Mouse (Mus musculus) small intestine, adult 2 months (tissue): ENCODE measurements around the gene Eci1. TPM values are rescaled to one million over a fixed set of nuclear protein-coding genes. Genes with fewer than 3 reads are reported as not detected.

ENCODE experiments used
- H3K27ac ChIP-seq: fragments of 200-500 bp; 2 replicates; pipeline ENCODE4 v1.5.1; 2012; ENCODE audit warnings: low read depth, low read length, control low read depth, inconsistent platforms; ENCODE audit not compliant: insufficient read depth
- H3K27me3 ChIP-seq: fragments of 200-500 bp; 2 replicates; pipeline ENCODE4 v1.6.1; 2012; ENCODE audit warnings: mild to moderate bottlenecking, moderate library complexity, low read length, inconsistent platforms; ENCODE audit not compliant: control insufficient read depth, insufficient read depth
- H3K36me3 ChIP-seq: fragments of 200-500 bp; 2 replicates; pipeline ENCODE4 v1.6.1; 2012; ENCODE audit warnings: mild to moderate bottlenecking, low read length, control low read depth, inconsistent platforms; ENCODE audit not compliant: control insufficient read depth, insufficient read depth
- H3K4me1 ChIP-seq: fragments of 200-500 bp; 2 replicates; pipeline ENCODE4 v1.6.1; 2012; ENCODE audit warnings: low read length, inconsistent platforms, mixed read lengths; ENCODE audit not compliant: control insufficient read depth, insufficient read depth, insufficient read length
- H3K4me3 ChIP-seq: fragments of 200-500 bp; 2 replicates; pipeline ENCODE4 v1.5.1; 2012; ENCODE audit warnings: low read depth, mild to moderate bottlenecking, control low read depth, inconsistent platforms, low read length, moderate library complexity
- CTCF ChIP-seq: fragments of 200-500 bp; IDR thresholded peaks from 2 replicates; pipeline ENCODE4 v1.5.1; 2012; ENCODE audit warnings: low read depth, mild to moderate bottlenecking, control low read depth, inconsistent platforms, low read length, moderate library complexity, mixed read lengths; ENCODE audit not compliant: insufficient replicate concordance, insufficient read length; ENCODE audit errors: extremely low read depth
- POLR2A ChIP-seq: fragments of 200-500 bp; IDR thresholded peaks from 2 replicates; pipeline ENCODE4 v1.6.1; 2012; ENCODE audit warnings: low read depth, mild to moderate bottlenecking, control low read depth, inconsistent platforms, low read length, moderate library complexity
- WGBS: fragments of 180-500 bp; shearing (Covaris S2); methylation state at CpG from one replicate; pipeline ENCODE4 v1.1.7; 2018; 5-methylcytosine and 5-hydroxymethylcytosine counted together
- polyA plus RNA-seq: library from polyadenylated mRNA; depleted of rRNA; stranded (reverse); fragments of >200 nt; gene quantifications from 2 replicates; pipeline ENCODE4 v1.2.3, GENCODE M21; 2012

The Eci1 gene
- polyA plus RNA-seq, 1 experiment = 97.7 TPM

DNA sequence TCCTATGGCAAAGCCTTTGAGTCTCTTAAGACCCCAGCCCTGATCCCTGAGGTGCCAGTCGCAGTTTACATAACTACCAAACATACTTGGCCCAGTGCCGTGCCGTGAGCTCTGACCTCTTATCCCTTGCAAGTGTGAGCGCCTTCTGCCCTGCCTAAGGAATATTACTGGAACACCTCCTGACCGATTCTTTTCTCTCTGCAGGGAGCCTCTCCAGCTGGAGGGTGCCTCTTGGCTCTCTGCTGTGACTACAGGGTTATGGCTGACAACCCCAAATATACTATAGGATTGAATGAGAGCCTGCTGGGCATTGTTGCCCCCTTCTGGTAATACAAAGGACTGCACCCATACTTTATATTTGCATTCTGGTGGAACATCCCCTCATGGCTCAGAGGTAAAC, 10.6 kb downstream of the Eci1 start:
- H3K4me1 ChIP-seq = no peaks in the 10 kb centered on the region
- WGBS = 78% methylated on average over 5 of the region's 5 CpGs
- H3K27ac ChIP-seq = no peak overlapping the region
- H3K36me3 ChIP-seq = peaks cover 60% of the 10 kb centered on the region
- TF ChIP-seq POLR2A (no peak), CTCF (peak; percentile 49; the same call in 1 of the 2 replicates)
- no peak overlapping the region for H3K4me3 ChIP-seq
- H3K27me3 ChIP-seq = no peaks in the 10 kb centered on the region

DNA sequence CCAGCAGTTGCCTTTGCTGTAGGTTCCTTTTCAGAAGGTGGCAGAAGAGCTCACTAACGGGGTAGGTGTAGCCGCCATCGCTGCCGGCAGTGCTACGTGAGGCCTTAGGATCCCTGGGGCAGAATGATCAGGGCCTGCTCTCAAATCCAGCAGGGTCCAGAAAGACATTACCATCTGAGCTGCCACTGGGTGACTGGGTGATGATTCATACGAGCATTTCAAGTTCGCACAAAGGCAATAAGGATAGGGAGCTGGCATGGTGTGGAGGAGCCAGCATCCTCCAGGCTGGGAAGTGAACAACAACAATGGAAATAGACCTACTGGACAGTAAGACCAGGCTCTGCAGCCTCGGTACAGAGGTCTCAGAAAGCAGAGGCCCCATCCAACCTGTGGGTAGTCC, 13.9 kb downstream of the Eci1 start:
- TF ChIP-seq POLR2A (no peak), CTCF (no peak)
- no peak overlapping the region for H3K27ac ChIP-seq
- H3K4me3 ChIP-seq = no peak overlapping the region
- no peaks in the 10 kb centered on the region for H3K27me3 ChIP-seq
- WGBS = 92% methylated on average over 8 of the region's 8 CpGs
- H3K4me1 ChIP-seq = no peaks in the 10 kb centered on the region
- H3K36me3 ChIP-seq = peaks cover 66% of the 10 kb centered on the region

DNA sequence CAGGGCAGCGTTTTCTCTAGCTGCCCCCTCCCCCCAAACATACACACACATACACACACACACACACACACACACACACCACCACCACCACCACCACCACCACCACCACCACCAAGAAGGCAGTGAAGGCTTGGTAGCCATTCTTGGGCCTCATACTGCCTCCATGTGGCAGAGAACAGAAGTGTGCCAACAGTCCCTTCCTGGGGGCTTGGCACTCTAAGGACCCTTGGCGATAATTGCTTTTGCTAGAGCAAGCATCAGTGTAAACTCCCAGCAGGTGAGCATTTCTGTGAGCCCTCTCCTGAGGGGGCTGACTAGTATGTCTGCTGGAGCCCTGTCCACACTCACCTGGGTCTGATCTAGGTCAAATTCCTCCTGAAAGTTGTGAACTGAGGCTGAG, 14.7 kb downstream of the Eci1 start:
- H3K27ac ChIP-seq = no peak overlapping the region
- H3K4me1 ChIP-seq = no peaks in the 10 kb centered on the region
- no peak overlapping the region for H3K4me3 ChIP-seq
- no peaks in the 10 kb centered on the region for H3K27me3 ChIP-seq
- peaks cover 69% of the 10 kb centered on the region for H3K36me3 ChIP-seq
- 52% methylated on average over 2 of the region's 2 CpGs for WGBS
- TF ChIP-seq POLR2A (no peak), CTCF (peak; percentile 9; the same call in 1 of the 2 replicates)

DNA sequence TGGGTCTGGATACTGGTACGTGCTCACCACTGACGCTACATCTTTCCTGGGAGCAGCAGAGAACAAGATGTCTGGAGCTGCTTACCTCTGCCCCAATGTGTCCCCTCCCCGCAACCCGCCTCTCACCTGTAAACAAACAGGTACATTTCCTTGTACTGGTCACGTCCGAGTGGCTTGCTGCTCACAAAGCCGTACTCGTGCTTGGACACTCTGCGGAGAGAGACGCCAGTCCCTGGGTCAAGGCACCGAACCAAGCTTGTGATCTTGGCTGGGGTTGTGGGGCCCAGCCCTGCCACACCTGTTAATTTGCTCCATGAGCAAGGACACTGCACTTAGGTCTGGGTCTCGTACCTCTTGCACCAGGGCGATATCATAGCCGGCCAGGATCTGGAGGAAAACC, 15.7 kb downstream of the Eci1 start:
- WGBS = 56% methylated on average over 14 of the region's 14 CpGs
- H3K36me3 ChIP-seq = peaks cover 69% of the 10 kb centered on the region
- H3K27me3 ChIP-seq = no peaks in the 10 kb centered on the region
- H3K4me1 ChIP-seq = no peaks in the 10 kb centered on the region
- TF ChIP-seq POLR2A = no peak
- TF ChIP-seq CTCF = no peak
- H3K27ac ChIP-seq = no peak overlapping the region
- H3K4me3 ChIP-seq = no peak overlapping the region

DNA sequence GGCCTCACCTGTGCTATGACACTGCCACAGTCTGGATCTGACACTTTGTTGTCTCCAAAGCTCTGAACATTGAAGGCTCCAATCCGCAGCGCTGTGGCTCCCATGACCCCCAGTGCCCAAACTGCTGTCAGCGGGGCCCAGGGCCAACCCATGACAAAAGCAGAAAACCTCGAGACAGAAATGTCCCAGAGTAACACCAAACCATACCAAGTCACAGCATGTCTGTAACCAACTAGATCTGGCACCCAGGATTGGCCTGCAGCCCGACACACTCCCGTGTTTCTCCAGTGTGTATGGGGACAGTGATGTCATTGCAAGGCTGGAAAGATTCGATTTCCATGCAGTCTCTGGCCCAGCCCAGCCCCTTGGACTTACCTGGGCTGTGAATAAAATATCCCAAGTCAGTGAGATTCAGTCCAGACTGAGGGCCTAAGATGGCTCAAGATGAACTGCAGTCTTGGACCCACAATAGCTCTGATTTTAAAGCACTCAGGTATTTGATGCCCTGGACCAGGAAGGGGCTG, 16.3 kb downstream of the Eci1 start, which contains the start of gene Dnase1l2:
Gene Dnase1l2 (minus strand): TSS at position 474 of the 524 bp plus-strand sequence.
- WGBS = 67% methylated on average over 7 of the region's 7 CpGs
- Histone ChIP-seq H3K4me3 (no peak within 1 kb of the TSS), H3K4me1 (no peaks in the 10 kb centered on the region), H3K27me3 (no peaks in the 10 kb centered on the region), H3K36me3 (peaks cover 70% of the 10 kb centered on the region), H3K27ac (no peak within 1 kb of the TSS)
- TF ChIP-seq CTCF (no peak), POLR2A (no peak)

DNA sequence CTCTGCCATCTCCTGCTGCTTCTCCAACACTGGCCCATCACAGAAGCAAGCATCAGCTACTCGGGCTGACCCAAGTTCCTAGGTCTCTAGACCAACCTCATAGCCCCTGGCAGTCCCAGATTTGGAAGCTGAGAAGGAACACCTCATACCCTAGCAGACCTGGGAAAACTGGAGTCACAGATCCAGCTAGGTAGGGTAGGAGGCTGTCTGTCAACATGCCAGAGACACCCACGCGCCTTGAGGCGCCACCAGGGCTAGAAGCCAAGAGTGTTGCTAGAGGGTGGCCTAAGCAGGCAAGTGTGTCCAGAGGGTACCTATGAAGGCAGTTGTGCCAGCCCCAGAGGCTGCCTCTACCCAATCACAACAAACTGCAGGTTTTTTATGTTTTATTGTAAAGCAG, 17.0 kb downstream of the Eci1 start:
- no peaks in the 10 kb centered on the region for H3K4me1 ChIP-seq
- H3K27ac ChIP-seq = no peak overlapping the region
- no peaks in the 10 kb centered on the region for H3K27me3 ChIP-seq
- no peak overlapping the region for H3K4me3 ChIP-seq
- TF ChIP-seq CTCF = no peak
- no peak for TF ChIP-seq POLR2A
- WGBS = 79% methylated on average over 4 of the region's 4 CpGs
- peaks cover 69% of the 10 kb centered on the region for H3K36me3 ChIP-seq

DNA sequence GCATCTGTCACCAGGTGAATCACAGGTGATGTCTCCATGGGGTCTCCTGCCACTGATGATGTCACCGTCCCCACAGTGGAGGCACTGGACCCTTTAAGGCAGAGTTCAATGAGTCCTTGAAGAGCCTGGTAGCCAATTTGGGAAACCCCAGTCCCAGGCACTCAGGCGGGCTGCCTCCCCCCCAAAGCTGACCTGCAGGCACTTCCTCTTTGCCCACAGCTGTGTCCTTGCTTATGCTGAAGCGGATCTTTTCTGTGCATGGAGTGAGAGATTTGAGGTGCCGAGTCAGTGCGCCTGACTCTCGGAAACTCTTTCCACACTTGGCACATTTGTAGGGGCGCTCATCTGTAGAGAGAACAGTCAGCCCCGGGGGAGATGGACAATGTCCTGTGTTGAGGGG, 20.1 kb downstream of the Eci1 start:
- WGBS = 90% methylated on average over 8 of the region's 8 CpGs
- Histone ChIP-seq H3K36me3 (peaks cover 70% of the 10 kb centered on the region), H3K27ac (no peak overlapping the region), H3K4me3 (no peak overlapping the region), H3K27me3 (no peaks in the 10 kb centered on the region), H3K4me1 (no peaks in the 10 kb centered on the region)
- TF ChIP-seq CTCF = no peak
- no peak for TF ChIP-seq POLR2A

DNA sequence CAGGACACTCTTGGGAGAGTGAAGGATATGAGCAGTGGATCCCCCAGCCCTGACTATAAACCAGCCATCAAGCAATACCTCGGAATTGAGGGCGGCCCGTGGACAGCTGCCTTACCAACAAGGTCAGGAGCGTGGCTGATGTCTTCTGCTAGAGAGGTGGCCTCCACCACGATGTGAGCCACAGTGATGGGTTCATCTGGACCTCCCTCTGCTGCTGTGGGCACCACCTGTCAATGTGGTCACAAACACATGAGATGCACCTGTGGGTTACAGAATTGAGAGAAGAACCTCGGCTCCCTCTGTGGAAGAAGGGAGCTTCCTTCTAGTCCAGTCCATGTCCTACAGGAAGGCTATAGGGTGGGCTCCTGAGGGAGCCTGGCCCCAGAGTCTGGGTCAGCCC, 23.1 kb downstream of the Eci1 start:
- H3K4me1 ChIP-seq = 0 out of 2 replicates have a peak, but pooled peaks cover 2% of the 10 kb centered on the region
- no peak overlapping the region for H3K27ac ChIP-seq
- no peak for TF ChIP-seq CTCF
- WGBS = 88% methylated on average over 6 of the region's 6 CpGs
- no peaks in the 10 kb centered on the region for H3K27me3 ChIP-seq
- no peak overlapping the region for H3K4me3 ChIP-seq
- peaks cover 61% of the 10 kb centered on the region for H3K36me3 ChIP-seq
